Mouse (Mus musculus): ENCODE results near the gene 2900026A02Rik. TPM values are rescaled to one million over a fixed set of nuclear protein-coding genes. Genes with fewer than 3 reads are reported as not detected.

2900026A02Rik gene
- total RNA-seq, 2 experiments from 2014 or later = 21.2 to 23.3 TPM

DNA sequence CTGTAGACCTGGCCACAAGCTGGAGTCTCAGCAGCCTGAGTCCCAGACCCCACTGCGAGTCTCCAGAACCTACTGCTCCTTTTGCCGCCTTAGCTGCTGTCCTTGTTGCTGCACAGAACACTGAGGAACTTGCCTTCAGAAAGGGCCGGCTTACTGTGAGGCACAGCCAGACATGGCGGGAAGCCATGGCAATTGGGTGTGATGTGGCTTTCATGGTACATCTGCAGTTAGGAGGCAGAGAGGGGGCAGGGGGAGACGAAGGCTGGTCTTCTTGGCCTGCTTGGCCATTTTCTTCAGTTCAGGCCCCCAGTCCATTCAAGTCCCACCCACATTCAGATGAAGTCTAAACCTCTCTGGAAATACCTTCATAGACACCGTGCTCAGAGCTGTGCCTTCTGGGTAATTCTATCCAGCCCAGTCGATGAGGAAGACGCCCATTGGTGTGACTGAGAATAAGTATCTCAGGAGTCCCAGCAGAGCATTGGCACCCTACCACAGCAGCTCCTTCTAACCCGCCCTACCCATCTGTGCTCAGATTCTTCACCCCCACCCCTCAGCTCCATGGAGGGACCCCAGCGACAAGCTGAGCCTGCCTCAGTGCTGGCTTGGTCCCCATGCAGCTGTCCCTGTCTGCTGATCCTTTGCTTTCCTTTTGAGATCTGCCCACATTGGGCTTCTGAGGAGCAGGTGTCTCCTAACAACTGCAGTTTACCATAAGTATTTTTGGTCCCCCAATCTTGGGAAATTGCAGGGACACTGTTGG lies 175.3 kb downstream of the 2900026A02Rik start:
- DNase-seq (ENCODE audit: low spot score in 2 of 2) = no peak

DNA sequence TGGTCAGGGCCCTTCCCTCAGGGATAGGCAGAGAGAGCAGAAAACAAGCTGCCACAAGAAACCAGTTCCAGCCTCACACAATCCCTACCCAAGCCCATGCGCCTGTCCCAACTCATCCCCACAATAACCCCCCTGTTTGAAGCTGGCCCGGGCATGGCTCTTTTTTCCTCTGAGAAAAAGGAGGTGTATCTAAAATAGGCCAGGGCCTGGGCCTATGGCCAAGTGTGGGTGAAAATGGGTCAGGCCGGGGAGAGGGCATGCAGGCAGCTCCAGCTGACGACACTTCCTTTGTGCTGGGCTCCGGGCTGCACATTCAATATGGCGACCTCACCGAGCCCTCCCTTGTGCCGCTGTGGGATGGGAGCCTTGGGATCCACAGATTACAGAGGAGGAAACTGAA lies 177.5 kb downstream of the 2900026A02Rik start:
- DNase-seq (ENCODE audit: low spot score in 2 of 2) = peak in 1 of 2 experiments; percentile 15

DNA sequence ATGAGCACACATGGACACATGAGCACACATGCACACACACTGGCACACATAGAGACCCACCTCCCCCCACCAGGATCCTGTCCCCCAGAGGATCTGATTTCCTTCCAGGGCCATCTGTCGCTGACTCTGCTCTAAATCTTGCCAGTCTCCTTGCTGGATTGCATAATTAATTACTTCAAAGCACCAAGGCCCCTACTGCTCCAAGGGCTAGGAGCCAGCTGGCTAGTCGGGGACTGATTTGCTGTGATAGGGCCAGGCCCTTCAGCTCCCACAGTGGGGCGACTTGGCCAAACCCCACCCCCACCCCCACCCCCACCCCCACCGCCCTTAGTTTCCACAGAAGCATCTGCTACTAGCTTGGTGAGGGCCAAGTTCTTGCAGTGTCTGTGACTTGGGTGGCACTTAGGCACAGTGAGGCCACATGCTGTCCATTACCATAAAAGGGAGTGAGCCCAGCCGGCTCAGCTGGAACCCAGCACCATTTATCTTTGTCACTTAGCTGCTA lies 179.4 kb downstream of the 2900026A02Rik start:
- no peak for DNase-seq (ENCODE audit: low spot score in 2 of 2)

DNA sequence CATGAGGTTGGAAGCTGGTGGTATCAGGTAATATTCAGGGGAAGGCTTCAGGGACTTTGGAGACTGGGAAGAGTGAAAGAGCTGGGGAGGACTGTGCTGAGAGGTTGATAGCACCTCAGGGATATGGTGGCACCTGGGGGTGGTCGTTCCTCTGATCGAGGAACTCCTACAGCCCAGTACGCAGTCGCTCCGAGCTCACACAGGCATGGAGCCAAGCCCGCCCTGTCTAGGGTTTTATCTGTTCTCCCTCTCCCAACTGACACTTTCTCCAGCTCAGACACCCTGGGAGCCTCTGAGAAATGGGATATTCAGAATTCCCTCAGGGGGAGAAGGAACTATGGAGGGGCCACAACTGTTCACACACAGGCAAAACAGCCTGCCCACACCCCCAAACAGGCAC lies 180.3 kb downstream of the 2900026A02Rik start:
- no peak for DNase-seq (ENCODE audit: low spot score in 2 of 2)

DNA sequence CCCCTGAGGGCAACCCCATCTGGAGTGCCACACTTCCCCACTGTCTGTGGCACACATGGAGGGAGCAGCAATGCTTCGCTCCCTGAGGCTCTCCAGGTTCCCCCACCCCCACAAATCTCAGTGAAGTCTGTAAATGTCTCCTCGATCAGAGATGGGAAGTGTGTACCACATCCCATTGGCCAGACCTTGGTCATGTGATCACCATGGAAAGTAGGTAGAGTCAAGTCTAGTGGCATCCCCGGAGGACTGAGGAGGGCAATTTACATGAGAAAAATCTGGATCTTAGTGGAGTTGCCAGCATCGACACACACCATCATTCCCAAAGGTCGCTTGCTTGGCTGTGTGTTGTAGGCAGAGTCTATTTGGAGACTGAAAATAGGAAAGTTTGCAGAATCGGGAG lies 182.4 kb downstream of the 2900026A02Rik start:
- DNase-seq (ENCODE audit: low spot score in 2 of 2) = no peak

Other genes with a start within 250 kb of the 2900026A02Rik start
- 10 to 100 TPM; 29.1 to 31.8 TPM for gene Grk3, start 205.4 kb downstream of the 2900026A02Rik start, total RNA-seq (2021)
- gene Crybb2, start 151.1 kb downstream of the 2900026A02Rik start, total RNA-seq (2021) = not detected
- 1 to 10 TPM; 1.1 to 1.9 TPM for gene Crybb3, start 139.7 kb downstream of the 2900026A02Rik start, total RNA-seq (2021)
- not detected for gene Tmem211, start 5.7 kb upstream of the 2900026A02Rik start, total RNA-seq (2021)
- 10 to 100 TPM; 23.0 to 24.3 TPM for gene Sgsm1, start 89.5 kb upstream of the 2900026A02Rik start, total RNA-seq (2021)
- not detected for gene Aym1, start 136.1 kb upstream of the 2900026A02Rik start, total RNA-seq (2021)

Data from adrenal gland, postnatal 4 days (tissue).